Mouse (Mus musculus): Measurements from ENCODE around the gene Col3a1.

Gene Col3a1

GRCm38 (mm10) chr1:45311388-45311787 is at the start of gene Col3a1:
TSS of gene Col3a1 (plus strand) at chr1:45311538.
- DNase-seq (ENCODE audit: low spot score in 2 of 2), result no peak

GRCm38 (mm10) chr1:45269421-45269820 is 41.9 kb upstream of the Col3a1 start:
- no peak for DNase-seq (ENCODE audit: low spot score in 2 of 2)

DNA sequence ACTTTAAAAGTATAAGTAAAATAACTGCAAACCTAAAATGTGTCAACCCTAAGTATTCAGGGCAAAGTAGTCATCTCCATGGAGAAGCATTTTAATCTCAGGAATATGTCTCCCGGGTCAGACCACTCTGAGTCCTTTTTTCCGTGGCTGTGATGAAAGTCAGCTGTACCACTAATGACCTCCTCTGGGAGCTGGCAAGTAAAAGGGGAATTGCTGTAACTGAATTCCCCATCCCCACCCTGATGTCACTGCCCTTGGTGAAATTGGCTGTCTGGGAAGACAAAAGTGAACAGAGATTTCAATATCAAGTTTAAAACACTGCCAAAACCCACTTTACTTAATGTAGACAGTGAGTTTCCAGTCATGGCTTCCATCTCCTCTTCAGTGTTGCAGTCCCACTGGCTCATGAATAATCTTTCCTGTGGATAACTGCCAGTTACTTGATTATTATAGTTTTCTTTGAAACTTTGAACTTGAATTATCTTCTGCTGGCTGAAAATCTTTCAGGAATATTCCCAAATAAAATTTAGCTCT is 35.3 kb upstream of the Col3a1 start:
- DNase-seq (ENCODE audit: low spot score in 2 of 2), result no peak

- DNase-seq (ENCODE audit: low spot score in 2 of 2), result no peak
These were observed 23.4 kb upstream of the Col3a1 start for GRCm38 (mm10) chr1:45287954-45288353.

- DNase-seq (ENCODE audit: low spot score in 2 of 2), result no peak
These were observed 21.3 kb upstream of the Col3a1 start for GRCm38 (mm10) chr1:45290037-45290436.

GRCm38 (mm10) chr1:45299394-45300119 is 11.8 kb upstream of the Col3a1 start:
- no peak for DNase-seq (ENCODE audit: low spot score in 2 of 2)

GRCm38 (mm10) chr1:45304273-45304672 is 7.1 kb upstream of the Col3a1 start:
- no peak for DNase-seq (ENCODE audit: low spot score in 2 of 2)

GRCm38 (mm10) chr1:45309015-45309414 is 2.3 kb upstream of the Col3a1 start:
- no peak for DNase-seq (ENCODE audit: low spot score in 2 of 2)

DNA sequence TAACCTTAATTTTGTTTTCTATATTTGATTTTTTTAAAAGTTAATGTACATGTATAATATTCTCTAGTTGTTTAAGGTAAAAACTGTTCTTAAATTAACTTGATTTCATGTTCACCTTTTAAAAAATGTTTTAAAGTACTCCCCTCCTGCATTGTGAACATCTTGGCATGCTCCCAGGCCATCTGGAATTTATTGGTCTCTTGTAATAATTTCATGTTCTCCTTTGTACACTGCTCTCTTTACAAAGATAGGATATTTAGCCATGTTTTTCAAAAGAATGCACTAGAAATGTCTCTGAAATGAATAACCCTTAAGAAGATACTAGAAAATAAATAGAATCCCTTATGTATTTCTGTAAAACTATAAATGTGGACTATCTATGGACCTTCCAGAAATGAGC is 624 bp downstream of the Col3a1 start:
- no peak for DNase-seq (ENCODE audit: low spot score in 2 of 2)

- DNase-seq (ENCODE audit: low spot score in 2 of 2), result no peak
These were observed 1.5 kb downstream of the Col3a1 start for GRCm38 (mm10) chr1:45312870-45313269.

DNA sequence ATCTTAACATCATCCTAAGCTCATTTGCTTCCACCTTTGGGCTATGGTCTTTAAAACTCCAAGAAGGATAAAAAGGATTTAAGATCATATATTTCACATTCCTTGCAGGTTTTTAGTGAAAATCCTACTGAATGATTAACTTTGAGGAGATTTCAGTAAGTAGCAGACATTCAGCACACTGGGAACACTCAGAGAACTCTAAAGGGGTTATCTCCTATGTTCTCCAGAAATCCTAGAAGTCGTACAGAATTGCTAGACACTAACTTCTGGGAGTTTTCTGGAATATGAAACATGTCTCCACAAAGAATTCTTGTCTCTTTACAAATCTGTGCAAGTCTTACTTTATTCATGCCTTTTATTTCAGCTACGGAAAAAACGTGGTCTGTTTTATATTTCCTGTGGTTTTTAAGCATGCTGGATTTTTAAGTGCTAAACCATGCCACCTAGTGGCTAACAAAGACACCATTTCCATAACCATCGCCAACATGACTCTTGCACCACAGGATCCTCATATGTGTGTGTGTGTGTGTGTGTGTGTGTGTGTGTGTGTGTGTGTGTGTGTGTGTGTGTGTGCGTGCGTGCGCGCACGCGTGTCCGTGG is 2.5 kb downstream of the Col3a1 start:
- peak in 1 of 2 experiments; percentile 23 for DNase-seq (ENCODE audit: low spot score in 2 of 2)

DNA sequence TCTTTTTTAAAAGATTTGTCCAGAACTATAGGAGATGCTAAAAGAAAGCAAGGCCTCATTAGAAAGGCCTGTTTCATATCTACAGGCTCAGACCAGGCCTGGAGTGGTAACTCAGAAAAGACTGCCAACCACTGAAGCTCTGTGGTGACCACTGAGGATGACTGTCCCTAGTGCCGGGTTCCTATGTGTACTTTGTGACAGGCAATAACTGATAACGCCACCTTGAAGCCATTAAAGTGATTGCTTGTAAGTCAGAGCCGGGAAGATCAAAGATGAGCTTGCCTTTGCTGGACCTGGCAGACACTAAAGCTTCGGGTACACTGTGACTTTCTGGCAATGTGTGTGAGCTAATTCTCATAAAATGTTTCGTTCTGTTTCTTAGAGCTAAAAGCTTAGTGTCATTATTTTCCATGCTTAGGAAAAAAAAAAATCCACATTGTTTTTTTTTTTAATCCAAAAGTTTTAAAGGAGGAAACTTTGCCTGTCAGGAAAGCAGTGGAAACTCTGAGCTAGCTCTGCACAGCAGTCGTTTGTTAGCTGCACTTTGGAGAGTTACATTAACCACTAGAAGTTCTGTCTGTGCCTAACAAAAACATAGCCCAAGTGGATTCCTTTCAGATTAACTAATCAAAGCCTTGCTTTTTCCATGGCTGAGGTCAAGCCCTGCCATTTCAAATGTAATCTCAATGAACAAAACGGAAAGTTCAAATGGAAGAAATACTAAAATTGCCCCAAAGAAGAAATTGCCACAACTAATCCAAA is 4.6 kb downstream of the Col3a1 start:
- DNase-seq (ENCODE audit: low spot score in 2 of 2), result no peak

DNA sequence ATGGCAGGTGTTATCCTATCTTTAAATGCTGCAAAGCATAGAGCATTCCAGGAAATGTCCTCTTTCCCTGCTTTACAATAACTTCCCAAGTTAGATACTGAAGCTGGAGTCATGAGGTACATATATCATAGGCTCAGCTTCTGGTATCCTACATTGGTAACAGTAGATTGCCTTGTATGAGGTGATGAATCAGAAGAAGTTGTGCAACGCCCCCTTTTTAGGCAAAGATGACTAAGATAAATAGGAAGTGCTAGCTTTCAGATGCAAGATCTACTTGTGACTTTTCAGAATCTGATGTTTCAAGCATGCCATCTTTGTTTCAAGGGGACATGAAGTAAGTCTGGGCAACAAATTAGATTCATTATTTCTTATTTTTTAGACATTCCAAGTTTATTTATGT is 6.9 kb downstream of the Col3a1 start:
- no peak for DNase-seq (ENCODE audit: low spot score in 2 of 2)

DNA sequence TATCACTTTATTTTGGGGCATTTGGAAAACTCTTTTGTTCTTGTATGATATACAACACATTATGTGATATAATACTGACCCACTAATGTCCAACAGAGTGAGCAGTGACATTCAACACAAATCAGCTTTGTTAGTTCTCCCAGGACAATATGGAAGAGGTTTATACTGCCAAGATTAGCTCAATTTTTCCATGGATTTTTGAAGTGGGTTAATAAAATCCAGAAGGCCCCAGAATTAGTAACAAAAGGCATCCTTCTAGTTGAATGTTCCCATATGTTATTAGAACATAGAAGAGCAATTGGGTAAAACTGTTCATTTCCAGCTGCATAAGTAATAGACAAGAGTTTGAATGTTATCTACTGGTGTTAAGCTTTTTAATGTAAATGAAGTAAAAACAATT is 9.5 kb downstream of the Col3a1 start:
- no peak for DNase-seq (ENCODE audit: low spot score in 2 of 2)

DNA sequence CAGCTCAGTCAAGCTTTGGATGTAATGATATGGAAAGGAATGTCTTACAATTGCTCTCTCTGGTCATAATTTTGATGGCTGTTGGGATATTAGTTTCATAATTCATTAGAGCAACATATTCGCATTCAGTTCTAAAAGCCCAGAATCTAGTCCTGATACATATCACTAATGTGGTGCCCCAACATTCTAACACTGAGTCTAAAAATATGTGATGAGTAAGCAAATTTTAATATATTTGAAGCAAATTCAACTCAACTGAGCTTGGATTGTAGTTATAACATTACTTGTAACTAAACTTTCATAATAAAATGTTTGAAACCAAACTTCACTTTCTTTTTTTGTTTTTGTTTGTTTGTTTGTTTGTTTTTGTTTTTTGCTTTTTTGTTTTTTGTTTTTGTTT is 17.8 kb downstream of the Col3a1 start:
- DNase-seq (ENCODE audit: low spot score in 2 of 2), result no peak

DNA sequence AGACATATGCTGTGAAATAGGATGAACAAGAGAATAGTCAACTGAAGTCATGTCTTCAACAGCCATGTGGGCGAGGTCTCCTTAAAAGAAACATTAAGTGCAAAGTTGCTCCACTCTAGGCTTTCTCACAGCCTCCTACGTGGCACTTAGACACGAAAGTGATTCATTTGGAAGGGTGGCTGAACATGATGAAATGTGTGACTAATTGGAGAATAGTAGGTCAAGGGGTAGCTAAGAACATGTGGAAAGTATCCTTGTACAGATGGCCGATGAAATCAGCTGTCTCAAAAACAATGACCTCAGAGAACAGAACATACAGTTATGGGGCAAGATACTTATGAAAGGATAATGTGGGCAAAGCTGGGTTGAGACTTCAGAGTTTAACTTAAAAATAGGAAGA is 44.6 kb downstream of the Col3a1 start:
- peak; percentile 9 to 14 for DNase-seq (ENCODE audit: low spot score in 2 of 2)

DNA sequence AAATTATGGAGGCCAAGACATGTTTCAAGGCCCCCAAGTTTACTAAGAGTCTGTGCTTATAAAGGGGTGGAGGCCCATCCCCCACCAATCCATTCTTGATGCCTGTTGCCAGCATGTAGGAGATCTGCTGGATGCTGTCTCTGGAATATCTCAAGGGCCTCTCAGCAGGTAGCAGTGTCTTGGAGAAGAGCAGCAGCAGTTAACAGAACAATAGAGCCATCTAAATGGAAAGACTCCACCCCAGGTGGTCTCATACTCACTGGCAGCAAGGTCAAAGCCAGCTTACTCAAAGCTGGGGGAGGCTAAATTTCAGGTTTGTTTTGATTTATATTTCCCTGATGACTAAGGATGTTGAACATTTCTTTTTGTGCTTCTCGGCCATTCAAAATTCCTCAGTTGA is 46.7 kb downstream of the Col3a1 start:
- no peak for DNase-seq (ENCODE audit: low spot score in 2 of 2)

- no peak for DNase-seq (ENCODE audit: low spot score in 2 of 2)
These were observed 47.8 kb downstream of the Col3a1 start for GRCm38 (mm10) chr1:45359147-45359546.

- DNase-seq (ENCODE audit: low spot score in 2 of 2), result no peak
These were observed 48.3 kb downstream of the Col3a1 start for GRCm38 (mm10) chr1:45359673-45360072.

GRCm38 (mm10) chr1:45363274-45363673 is 51.9 kb downstream of the Col3a1 start:
- DNase-seq (ENCODE audit: low spot score in 2 of 2), result no peak

GRCm38 (mm10) chr1:45365427-45365826 is 54.1 kb downstream of the Col3a1 start:
- DNase-seq (ENCODE audit: low spot score in 2 of 2), result no peak

DNA sequence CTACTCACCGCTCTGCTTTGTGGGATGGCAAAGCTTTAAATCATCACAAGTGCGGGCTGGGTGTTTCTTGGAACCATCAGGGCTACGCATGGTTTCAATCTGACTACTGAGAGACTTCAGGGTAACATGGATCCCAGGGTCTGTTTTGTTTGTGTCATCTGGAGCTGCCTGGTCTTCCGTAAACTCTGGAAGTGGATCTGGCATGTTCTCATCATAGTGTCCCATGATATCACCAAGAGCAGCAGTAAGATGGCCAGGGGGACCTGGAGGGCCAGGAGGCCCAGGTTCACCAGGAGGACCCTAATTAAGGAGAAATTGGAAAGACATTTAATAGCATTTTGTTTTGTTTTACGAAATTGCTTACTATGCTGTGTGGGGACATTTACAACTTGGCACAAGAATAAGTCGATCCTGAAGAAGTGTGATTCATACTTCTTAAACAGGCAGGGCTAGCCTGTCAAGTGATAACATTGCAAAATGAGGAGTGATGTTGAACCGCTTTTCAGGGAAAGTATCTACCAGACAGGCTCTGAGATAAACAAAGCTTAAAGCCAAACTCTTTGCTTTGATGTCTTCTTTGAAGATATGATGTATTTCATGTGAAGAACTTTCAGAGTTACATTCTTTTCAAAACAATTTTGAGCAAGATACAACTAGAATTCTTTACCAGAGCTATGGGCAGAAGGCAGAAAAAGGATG is 68.8 kb downstream of the Col3a1 start:
- DNase-seq (ENCODE audit: low spot score in 2 of 2), result no peak

Data from left cerebral cortex, adult 9 months (tissue).